Mouse (Mus musculus) heart, postnatal 4 days (tissue): ENCODE measurements around the gene Ift122. TPM values are rescaled to one million over a fixed set of nuclear protein-coding genes. Genes with fewer than 3 reads are reported as not detected.

Experiments
- DNase-seq: peaks from one replicate; pipeline ENCODE4 v3.0.0; 2021
- total RNA-seq, 2 experiments: library from RNA; stranded (reverse); gene quantifications; 2 replicates each; pipeline ENCODE4 v1.2.3; 2021

Gene Ift122
- total RNA-seq, 2 experiments from 2014 or later, result 16.3 to 17.6 TPM

DNA sequence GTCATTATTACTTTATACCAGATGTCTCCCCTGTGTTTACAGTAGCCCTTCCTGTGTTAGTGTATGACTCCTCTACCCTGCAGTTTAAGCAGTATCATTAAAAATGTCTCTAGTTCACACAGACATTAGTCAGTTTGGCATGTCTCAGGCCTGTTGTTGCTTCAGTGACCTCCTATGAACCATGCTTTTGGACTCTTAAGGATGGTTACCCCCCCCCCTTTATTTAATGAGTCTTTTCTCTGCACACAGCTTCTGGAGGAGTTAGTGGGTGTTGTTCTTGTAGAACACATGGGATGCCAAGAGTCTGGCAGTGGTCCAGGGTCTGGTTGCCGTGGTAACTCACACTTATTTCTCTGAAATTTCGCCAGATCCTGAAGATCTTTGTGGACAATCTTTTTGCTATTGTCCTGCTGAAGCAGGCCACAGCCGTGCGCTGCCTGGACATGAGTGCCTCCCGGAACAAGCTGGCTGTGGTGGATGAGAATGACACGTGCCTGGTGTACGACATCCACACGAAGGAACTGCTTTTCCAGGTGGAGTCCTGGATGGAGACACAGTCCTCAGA lies 38.3 kb downstream of the Ift122 start:
- peak; percentile 69 for DNase-seq

- DNase-seq, result no peak
Observed at GRCm38 (mm10) chr6:115892363-115892762, 39.1 kb downstream of the Ift122 start.

- no peak for DNase-seq
Observed at GRCm38 (mm10) chr6:115896346-115896745, 43.1 kb downstream of the Ift122 start.

GRCm38 (mm10) chr6:115897117-115897516 lies 43.8 kb downstream of the Ift122 start:
- no peak for DNase-seq

DNA sequence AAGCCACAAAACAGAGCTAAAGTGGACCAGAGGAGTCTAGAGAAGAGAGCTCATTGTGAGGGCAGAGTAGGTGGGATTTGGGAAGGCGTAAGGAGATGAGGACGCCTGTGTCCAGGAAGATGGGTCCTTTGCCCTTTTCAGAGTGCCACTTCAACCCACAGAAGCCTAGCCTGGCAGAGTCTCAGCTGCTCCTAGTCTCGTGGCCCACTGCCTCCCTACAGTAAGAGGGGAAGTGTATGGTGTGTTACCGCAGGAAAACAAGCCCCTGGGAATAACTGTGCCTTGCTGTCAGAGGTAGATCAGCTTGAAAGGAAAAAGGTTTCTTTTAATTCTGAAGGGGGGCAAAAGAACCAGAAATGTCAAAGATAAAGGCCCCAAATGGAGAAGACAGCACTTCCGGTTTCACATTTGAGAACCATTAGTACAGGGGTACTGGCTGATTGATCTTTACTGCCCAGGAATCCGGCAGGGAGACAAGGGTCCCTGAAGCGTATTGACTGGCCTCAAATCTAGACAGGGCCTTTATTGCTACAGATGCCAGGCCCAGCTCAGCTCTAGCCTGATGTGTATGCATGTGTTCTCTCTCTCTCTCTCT lies 44.8 kb downstream of the Ift122 start:
- DNase-seq, result no peak

GRCm38 (mm10) chr6:115901062-115901461 lies 47.8 kb downstream of the Ift122 start:
- peak; percentile 84 for DNase-seq

GRCm38 (mm10) chr6:115901489-115901931 lies 48.2 kb downstream of the Ift122 start:
- peak; percentile 49 for DNase-seq

DNA sequence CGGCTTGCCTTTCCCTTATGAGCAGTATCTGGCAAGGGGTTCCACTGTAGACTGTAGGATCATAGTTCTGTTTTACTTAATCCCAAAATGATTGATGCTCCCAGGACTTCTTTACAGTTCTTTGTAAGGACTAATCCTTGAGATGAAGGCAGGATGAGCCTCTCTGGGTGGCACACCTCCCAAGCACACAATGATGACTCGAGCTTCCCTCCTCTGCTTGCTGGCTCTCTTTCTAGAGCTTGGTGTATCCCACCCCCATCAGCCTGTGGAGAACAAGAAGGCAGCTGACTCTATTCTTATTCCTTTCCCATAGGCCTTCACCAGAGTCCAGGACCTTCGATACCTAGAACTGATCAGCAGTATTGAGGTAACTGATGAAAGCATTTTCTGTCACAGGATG lies 49.3 kb downstream of the Ift122 start:
- DNase-seq, result no peak

- DNase-seq, result no peak
Observed at GRCm38 (mm10) chr6:115905568-115905967, 52.3 kb downstream of the Ift122 start.

- no peak for DNase-seq
Observed at GRCm38 (mm10) chr6:115906455-115906854, 53.2 kb downstream of the Ift122 start.

DNA sequence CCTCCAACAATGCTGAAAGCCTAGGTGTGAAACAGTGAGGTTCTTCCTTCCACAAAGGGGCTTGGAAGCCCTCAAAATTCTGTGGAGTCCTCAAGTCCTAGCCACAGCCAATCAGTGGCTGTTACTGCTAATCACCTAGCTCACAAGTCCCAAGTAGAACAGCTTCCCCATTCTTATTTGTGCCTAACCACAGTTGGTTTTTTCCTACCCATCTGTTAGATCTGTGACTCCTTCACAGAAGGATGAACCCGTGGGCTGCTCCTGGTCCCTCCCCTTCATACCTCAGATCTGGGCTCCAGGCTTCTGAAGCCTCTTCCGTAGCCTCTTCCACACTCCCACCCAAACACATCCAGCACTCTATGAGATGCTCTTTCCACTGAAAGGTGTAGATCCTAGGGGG lies 53.6 kb downstream of the Ift122 start:
- no peak for DNase-seq

GRCm38 (mm10) chr6:115908421-115908982 lies 55.2 kb downstream of the Ift122 start:
- DNase-seq, result no peak

GRCm38 (mm10) chr6:115909052-115909451 lies 55.8 kb downstream of the Ift122 start:
- DNase-seq, result no peak

DNA sequence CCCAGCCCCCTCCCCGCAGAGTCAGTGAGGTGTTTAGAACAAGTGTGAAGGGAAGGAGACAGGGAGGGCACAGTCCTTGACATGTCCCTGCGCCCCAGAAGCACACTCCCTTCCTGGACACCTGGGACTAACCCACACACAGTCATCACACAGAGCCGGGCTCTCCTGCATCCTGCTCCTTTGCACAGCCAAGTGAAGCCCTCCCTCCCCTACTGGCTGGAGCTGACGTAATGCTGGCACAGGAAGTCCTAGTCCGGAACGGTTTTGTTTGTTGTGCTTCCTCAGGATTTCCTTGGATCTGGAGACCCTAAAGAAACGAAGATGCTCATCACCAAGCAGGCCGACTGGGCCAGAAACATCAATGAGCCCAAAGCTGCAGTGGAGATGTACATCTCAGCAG lies 56.7 kb downstream of the Ift122 start:
- DNase-seq, result peak; percentile 75

GRCm38 (mm10) chr6:115911763-115912162 lies 58.5 kb downstream of the Ift122 start:
- DNase-seq, result no peak

- DNase-seq, result no peak
Observed at GRCm38 (mm10) chr6:115913482-115913881, 60.2 kb downstream of the Ift122 start.

DNA sequence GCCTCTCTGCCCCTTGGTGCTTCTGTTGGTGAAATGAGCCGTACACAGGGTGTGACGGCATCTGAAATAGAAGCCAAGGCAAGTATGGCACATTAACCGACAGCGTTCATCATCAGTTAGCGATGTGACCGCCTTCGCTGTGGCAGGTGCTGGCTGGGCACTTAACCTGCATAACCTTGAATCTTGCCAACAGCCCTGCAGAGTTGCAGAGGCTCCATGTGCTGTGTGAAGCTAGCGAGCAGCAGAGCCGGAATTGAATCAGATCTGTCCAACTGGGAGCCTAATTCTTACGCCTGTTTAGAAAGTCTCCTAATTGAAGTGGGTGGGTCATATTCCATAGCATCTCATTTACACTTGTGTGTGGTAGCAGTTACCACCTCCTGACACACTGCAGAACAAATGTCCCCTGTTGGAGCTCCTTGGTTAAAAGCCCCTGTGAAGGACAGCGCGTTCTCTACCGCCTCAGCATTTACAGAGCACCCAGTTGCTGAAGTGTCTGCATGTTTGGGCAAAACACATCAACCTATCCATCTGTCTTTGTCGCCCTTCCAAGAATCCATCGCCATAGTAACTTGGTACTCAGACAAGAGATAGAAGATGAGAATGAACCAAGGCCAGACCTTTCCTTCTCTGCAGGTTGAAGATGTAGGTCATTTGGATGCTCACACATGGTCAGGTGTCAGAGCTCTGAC lies 61.4 kb downstream of the Ift122 start:
- DNase-seq, result no peak

- peak; percentile 55 for DNase-seq
Observed at GRCm38 (mm10) chr6:115915601-115916445, 62.6 kb downstream of the Ift122 start.

- peak; percentile 33 for DNase-seq
Observed at GRCm38 (mm10) chr6:115916611-115917010, 63.3 kb downstream of the Ift122 start.

- no peak for DNase-seq
Observed at GRCm38 (mm10) chr6:115918615-115919014, 65.3 kb downstream of the Ift122 start.

DNA sequence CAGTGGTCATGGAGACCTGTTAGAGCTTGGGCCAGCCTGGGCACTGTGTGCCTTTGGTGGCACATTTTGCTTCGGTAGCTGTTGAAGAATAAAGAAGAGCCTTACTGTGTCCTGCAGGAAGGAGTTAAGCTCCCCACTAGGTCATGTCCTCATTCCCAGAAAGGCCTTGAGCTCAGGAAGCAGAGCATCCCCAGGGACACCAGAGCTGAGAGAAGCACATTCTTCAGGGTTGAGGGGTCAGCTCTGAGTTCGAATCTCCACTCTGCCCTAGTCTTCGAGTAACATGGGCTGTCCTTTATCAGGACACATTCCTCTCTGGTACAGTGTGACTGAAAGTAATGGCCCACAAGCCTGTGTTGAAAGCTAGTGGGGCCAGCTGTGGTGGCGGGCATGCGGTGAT lies 66.6 kb downstream of the Ift122 start:
- no peak for DNase-seq

DNA sequence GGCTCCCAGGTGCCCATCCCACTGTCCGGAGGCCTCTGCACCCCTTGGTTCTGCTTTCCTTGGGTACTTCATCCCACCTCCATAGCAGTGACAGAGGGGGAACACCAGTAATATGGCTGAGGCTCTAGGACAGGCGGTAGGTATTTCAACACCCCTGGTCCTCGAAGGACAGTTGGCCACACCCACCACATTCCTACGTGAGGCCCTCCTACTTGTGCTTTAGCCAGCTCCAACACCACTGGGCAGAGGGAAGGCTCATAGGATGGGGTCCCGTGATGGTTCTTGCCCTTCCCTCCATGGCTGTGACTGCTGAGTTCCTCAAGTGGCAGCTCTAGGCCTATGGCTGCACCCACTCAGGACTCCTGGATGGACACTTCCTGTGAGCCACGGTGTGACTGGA lies 71.6 kb downstream of the Ift122 start:
- no peak for DNase-seq

DNA sequence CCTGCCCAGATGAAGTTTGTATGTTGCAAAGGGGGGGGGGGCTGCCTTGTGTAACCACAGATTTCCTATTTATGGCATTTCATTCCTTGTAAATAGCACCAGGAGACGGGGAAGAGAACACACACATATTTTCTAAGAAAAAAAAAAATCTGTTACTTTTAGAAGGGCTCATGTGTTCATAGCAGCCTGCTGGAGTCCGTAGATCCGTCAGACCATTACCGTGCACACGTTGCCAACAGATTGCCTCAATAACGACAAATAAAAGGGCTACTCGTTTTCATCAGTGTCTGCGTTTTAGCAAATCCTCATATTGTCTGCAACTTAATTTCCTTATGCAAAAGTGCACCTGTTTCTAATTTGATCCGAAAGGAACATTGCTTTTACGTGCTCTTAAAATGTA lies 73.1 kb downstream of the Ift122 start:
- DNase-seq, result no peak
